Mouse (Mus musculus) small intestine, adult 2 months (tissue): ENCODE results near the gene Mettl27.

Experiments
- CTCF ChIP-seq: fragments of 200-500 bp; IDR thresholded peaks from 2 replicates; pipeline ENCODE4 v1.5.1; 2012; ENCODE audit warnings: low read depth, mild to moderate bottlenecking, control low read depth, inconsistent platforms, low read length, moderate library complexity, mixed read lengths; ENCODE audit not compliant: insufficient replicate concordance, insufficient read length; ENCODE audit errors: extremely low read depth
- POLR2A ChIP-seq: fragments of 200-500 bp; IDR thresholded peaks from 2 replicates; pipeline ENCODE4 v1.6.1; 2012; ENCODE audit warnings: low read depth, mild to moderate bottlenecking, control low read depth, inconsistent platforms, low read length, moderate library complexity

- no peak for TF ChIP-seq CTCF
- TF ChIP-seq POLR2A = no peak
Observed at GRCm38 (mm10) chr5:134919097-134919496, 13.1 kb upstream of the Mettl27 start.
